Mouse (Mus musculus) lung, postnatal 4 days (tissue): ENCODE measurements around the gene Arhgap9.
"Not testable (repeated sequence)": the region's sequence is repeated elsewhere in the genome, so short reads cannot be mapped to it uniquely, and the experiment has no call there.

Experiments used
- DNase-seq, 2 experiments: peaks; one replicate each; pipeline ENCODE4 v3.0.0; 2021

Arhgap9 gene

GRCm38 (mm10) chr10:127292987-127293538, 28.7 kb upstream of the Arhgap9 start:
- peak; percentile 33 to 51 for DNase-seq

- no peak for DNase-seq
These were observed 28.1 kb upstream of the Arhgap9 start for GRCm38 (mm10) chr10:127293590-127294113.

DNA sequence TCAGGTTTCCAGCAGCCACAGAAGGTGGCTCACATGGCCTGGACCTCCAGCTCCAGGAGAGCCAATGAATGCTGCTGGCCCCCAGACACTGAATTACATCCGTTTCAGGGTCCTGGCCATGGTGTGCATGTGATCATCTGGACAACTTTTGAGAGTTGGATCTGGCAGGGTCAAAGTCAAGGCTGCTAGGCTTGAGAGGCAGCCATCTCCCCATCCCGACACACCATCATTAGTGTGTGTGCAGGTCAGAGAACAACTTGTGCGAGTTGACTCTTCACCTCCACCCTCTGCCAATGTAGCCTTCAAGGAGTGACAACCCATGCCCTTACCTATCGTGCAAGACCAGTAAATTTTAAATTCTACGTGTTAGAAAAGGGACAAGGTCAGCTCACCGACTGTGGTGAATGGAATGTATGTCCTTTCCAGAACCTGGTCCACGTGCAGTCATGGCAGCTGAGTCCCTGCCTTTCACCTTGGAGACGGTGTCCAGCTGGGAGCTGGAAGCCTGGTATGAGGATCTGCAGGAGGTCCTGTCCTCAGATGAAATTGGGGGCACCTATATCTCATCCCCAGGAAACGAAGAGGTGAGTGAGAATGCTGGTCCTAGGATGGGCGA, 26.8 kb upstream of the Arhgap9 start:
- DNase-seq, result no peak

- DNase-seq, result no peak
These were observed 25.6 kb upstream of the Arhgap9 start for GRCm38 (mm10) chr10:127295986-127296794.

DNA sequence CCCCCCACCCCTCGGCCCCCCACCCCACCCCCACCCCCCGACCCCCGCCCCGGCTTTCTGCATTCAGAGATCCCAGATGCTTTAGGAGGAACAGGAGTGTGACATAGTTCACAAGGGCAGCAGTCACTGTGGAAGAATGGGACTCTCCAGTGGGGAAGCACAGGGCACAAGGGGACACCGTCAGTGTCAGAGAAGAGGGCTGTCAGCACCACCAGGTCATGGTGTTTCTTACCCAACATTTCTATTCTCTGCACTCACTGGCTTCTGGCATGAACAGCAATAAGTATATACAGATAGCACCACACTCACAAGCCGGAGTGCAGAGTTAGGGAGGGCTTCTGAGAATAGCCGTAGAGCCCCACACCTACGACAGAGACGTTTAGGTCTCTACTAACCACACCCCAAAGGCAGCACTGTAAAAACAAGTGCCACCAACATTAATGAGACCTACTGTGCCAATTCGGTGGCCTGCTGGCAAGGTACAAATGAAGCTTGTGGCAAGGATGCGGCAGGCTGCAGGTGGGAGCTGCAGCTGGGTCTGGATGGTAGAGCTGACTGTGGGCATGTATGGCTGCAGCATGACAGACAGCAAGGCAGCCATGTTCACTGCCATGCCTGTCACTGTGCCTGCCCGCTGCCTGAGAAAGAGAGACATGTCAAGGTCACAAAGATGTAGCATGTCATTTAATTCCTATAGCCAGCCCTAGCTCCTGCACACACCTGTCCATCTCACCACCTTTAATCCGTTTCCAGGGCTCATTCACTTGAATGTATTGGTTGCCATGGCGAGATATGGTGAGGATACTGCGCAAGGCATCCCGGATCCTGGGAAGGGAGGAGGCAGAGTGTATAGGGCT, 24.5 kb upstream of the Arhgap9 start:
- no peak for DNase-seq

- DNase-seq, result no peak
These were observed 21.4 kb upstream of the Arhgap9 start for GRCm38 (mm10) chr10:127300361-127300760.

DNA sequence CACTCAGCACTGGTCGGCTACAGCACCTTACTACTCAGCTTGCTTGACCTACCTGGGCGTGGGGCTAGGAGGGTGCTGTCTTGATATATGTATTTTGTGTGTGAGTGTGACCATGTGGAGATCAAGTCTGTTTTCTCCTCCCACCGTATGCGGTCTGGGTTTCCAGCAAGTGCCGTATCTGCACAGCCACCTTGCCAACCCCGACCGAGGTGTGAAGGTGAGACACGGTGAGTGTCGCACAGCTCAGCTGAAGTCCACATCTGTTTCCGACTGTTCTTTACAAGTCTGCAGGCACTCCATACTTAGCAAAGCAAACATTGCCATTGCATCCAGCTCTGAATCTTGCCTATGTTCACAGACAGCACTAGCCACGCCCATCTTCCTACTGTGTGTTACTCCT, 18.6 kb upstream of the Arhgap9 start:
- DNase-seq, result no peak

DNA sequence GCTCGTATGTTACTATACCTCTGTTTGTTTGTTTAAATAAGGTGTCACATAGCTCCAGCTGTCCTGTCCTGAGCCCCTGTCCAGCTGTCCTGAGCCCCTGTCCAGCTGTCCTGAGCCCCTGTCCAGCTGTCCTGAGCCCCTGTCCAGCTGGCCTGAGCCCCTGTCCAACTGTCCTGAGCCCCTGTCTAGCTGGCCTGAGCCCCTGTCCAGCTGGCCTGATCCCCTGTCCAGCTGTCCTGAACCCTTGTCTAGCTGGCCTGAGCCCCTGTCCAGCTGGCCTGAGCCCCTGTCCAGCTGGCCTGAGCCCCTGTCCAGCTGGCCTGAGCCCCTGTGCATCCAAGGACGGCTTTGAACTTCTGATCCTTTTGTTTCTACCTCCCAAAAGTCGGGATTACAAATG, 12.6 kb upstream of the Arhgap9 start:
- DNase-seq, result not testable (repeated sequence)

DNA sequence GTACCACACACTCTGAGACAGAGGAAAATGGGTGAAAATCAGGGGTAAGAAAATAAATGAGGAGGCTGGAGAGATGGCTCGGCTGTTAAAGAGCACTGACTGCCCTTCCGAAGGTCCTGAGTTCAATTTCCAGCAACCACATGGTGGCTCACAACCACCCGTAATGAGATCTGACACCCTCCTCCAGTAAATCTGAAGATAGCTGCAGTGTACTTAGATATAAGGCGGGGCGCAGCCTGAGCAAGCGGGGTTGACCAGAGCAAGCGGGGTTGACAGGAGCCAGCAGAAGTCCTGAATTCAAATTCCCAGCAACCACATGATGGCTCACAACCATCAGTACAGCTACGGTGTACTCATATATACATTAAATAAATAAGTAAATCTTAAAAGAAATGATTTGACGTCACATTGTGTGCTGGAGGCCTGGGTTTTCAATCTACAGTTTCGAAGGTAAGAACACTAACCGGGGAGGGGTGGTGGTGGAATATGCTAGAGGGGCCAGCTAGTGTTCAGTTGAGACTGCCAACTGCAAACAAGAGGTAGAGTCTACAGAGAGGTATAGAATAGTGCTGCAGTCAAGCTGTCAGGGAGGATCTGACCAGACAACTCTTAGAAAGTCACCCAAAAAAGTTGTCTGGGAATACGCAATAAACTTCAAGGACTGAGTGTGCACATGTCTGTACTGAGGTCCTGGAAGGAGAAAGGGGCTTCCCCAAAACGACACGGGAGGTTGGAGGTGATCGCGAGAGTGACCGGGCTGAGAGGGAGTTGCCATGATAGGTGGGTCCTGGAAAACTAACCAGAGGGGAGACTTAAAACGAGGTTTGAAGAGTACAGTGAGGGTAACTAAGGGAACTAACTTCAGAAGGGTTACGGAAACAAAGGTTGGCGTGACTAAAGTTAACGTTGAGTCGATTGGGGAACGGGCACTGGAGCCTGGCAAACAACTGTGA, 11.0 kb upstream of the Arhgap9 start:
- peak in 1 of 2 experiments; percentile 48 for DNase-seq

- peak; percentile 95 to 96 for DNase-seq
These were observed 10.0 kb upstream of the Arhgap9 start, which contains the start of gene Mars for GRCm38 (mm10) chr10:127311476-127312355. Gene Mars (minus strand): TSS chr10:127311786.

- peak; percentile 76 to 90 for DNase-seq
These were observed 9.4 kb upstream of the Arhgap9 start for GRCm38 (mm10) chr10:127312356-127312676.

DNA sequence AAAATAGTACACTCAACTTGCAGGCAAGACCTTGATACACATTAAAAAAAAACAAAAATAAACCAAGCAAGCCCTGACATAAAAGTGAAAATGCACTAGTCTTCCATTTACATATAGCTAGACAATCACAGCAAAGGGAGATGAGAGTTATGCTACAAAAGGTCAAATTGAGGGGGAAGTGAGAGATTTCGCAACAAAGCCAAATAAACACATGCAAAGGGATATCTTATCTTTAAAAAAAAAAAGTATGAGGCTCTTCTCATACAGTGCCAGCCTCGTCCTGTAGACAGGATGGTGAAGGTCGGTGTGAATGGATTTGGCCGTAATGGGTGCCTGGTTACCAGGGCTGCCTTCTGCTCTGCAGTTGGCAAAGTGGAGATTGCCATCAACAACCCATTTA, 8.9 kb upstream of the Arhgap9 start:
- DNase-seq, result no peak

DNA sequence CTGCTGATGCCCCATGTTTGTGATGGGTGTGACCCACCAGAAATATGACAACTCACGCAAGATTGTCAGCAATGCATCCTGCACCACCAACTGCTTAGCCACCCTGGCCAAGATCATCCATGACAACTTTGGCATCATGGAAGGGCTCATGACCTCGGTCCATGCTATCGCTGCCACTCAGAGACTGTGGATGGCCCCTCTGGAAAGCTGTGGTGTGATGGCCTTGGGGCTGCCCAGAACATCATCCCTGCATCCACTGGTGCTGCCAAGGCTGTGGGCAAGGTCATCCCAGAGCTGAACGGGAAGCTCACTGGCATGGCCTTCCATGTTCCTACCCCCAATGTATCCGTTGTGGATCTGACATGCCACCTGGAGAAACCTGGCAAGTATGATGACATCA, 8.2 kb upstream of the Arhgap9 start:
- DNase-seq, result not testable (repeated sequence)

DNA sequence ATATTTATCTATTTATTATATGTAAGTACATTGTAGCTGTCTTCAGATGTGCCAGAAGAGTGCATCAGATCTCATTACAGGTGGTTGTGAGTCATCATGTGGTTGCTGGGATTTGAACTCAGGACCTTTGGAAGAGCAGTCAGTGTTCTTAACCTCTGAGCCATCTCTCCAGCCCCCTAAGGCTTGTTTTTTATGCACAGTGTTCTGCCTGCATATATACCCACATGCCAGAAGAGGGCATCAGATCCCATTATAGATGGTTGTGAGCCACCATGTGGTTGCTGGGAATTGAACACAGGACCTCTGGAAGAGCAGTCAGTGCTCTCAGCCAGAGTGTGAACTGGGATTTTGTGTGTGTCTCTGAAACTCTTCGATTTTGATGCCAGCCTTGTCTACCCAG, 6.8 kb upstream of the Arhgap9 start:
- not testable (repeated sequence) for DNase-seq

- DNase-seq, result no peak
These were observed 4.5 kb upstream of the Arhgap9 start for GRCm38 (mm10) chr10:127317277-127317676.

DNA sequence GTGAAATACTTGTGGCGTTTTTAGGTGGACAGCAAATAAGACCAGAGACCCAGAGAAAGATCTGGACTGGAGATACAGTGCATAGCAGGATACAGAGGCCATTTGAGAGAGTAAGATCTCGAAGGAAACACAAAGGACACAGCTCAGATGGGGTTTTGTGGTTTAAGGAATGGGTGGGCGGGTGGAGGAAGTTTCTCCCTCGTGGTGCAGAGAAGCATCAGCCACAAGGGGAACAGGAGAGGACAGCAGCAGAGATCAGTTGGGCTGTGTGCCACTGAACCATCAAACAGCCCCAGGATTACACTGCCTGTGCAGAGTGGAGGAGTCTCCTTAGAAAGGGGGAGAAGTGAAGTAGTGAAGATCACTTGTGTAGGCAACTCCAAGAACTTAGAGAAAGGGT, 3.8 kb upstream of the Arhgap9 start:
- DNase-seq, result no peak

- no peak for DNase-seq
These were observed 1.8 kb upstream of the Arhgap9 start for GRCm38 (mm10) chr10:127319969-127320368.

- DNase-seq, result no peak
These were observed 414 bp downstream of the Arhgap9 start for GRCm38 (mm10) chr10:127322178-127322577.

- no peak for DNase-seq
These were observed 905 bp downstream of the Arhgap9 start for GRCm38 (mm10) chr10:127322669-127323068.

DNA sequence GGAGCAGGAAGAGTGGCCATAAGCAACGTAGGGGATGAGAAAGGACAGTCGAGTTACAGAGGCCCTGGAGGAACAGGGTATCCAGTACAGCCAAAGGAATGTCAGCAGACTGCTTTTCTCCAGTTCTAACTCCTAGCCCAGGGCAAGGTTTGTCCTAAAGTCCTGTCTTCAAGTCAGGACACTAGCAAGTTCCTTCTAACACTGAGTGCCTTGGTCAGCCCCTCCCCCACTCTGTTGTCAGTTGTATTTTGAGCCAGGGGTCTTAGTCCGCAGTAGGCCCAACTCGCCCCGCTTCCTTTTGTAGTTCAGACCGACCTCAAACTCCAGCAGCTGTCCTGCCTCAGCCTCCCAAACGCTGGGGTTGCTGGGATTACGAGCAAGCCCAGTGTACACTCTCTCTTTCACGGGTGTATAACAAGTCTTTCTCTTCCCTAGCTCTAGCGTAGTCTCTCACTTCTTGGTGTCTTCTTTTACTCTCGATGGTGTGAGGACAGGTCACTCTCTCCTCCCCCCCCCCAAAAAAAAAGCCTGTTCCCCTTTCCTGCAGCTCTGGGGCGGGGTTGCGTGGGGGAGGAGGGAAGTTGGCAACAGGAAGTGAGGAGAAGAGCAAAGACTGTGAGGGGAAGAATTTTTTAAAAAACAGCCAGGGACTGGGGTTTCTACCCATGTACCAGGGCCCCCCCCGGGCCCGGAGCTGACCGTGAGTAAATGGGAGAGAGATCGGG, 1.5 kb downstream of the Arhgap9 start:
- peak; percentile 62 to 66 for DNase-seq
